Mouse (Mus musculus): ENCODE results near the gene Tcl1b4. TPM values are rescaled to one million over a fixed set of nuclear protein-coding genes. Genes with fewer than 3 reads are reported as not detected.
"Not testable (repeated sequence)": the region's sequence is repeated elsewhere in the genome, so short reads cannot be mapped to it uniquely, and the experiment has no call there.

The Tcl1b4 gene
- total RNA-seq (2021) = not detected

DNA sequence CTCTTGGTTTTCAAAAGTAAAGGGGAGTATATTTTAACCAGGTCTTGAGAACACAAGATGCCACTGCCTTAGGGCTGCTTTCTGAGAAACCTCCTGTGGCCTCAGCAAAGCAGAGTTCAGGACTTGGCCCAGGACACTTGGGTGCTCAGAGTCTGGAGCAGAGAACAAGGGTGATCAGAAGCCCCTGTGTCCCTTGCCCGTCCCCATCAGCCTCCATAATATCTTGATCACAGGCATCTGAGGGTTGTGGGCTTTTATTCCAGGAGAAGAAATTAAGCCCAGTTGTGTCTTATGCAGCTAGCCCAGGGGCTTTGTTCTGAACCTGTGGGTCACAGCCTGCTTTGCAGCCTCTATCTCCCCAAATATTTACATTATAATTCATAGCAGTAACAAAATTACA is at the start of gene Tcl1b4:
TSS of gene Tcl1b4 (plus strand) at position 301 of the 400 bp plus-strand sequence.
- not testable (repeated sequence) for DNase-seq

DNA sequence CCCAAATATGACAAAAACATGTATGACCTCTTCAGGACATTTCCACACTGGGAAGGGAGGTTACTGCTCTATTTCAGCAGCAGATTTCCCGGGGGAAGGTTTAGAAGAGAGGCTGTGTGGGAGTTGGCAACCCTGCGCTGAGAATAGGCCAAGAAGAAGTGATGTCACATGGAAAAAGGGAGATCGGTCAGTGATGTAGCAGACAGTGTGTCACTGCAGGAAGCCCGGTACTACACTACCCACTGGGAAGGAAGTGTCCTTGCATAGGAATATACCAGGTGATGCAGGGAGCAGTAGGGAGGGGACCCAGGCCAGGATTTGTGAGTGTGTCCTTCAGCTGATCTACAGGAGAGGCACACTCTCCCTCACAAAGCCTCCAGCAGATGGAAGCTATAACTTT is 46.5 kb upstream of the Tcl1b4 start:
- DNase-seq = peak in 1 of 2 experiments; percentile 1

- DNase-seq = no peak
These were observed 42.9 kb upstream of the Tcl1b4 start for GRCm38 (mm10) chr12:105158842-105159241.

- DNase-seq = no peak
These were observed 42.4 kb upstream of the Tcl1b4 start, which contains the start of gene Tcl1b1 for GRCm38 (mm10) chr12:105159390-105159789. TSS of gene Tcl1b1 (plus strand) at chr12:105159690.

GRCm38 (mm10) chr12:105166734-105167133 is 35.0 kb upstream of the Tcl1b4 start:
- no peak for DNase-seq

DNA sequence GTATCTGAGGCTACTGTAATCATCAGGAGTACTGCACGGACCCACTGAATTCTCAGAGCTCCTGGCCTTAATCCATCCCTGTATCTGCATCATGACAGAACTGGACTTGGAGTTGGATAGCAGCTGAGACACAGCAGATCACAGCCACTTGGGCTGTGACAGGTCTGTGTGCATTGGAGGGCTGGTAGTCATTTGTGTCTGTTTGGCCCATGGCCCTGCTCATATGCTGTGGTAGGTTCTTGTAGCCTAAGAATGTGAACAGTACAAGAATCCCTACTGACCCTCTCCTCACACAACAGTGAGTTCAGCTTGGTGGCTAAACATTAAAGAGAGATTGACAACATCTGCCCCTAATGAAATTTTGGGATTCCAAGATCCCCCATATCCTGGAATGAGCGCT is 28.4 kb upstream of the Tcl1b4 start:
- DNase-seq = no peak

GRCm38 (mm10) chr12:105174318-105174717 is 27.4 kb upstream of the Tcl1b4 start:
- DNase-seq = peak; percentile 29 to 43

DNA sequence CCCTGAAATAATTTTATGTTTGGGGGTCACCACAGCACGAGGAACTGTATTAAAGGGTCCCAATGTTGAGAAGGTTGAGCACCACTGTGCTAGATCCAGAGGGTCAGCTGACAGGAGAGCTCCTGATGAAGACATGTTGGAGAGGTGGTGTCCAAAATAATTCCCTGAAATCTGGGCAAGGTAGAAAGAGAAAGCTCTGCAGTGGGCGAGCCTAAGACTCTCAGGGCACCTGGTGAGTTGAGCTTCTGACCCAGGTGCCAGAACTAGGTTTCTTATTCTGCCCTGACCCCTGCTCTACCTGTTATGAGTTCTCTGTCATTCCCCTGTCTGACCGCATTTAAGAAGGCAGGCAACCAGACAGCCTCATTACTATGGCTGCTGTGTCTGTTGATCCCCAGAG is 25.7 kb upstream of the Tcl1b4 start, which contains the start of gene Tcl1b5:
TSS of gene Tcl1b5 (plus strand) at position 301 of the 400 bp plus-strand sequence.
- not testable (repeated sequence) for DNase-seq

DNA sequence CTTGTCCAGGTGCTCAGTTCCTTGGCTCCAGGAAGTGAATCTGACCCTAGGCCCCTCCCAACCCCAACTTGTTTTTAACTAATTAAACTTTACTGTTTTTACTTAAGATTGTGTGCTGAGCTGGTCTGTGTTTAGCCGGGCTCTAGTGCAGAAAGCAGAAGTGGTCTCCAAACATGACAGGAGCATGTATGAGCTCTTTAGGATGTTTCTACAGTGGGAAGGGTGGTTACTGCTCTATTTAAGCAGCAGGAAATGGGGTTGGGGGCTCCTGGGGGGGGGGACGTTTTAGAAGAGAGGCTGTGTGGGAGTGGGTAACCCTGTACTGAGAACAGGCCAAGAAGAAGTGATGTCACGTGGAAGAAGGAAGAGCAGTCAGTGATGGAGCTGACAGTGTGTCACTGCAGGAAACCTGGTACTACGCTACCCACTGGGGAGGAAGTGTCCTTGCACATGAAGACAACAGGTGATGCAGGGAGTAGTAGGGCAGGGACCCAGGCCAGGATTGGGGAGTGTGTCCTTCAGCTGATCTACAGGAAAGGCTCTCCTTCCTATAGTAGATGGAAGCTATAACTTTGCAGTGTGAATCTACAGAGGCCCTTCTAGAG is 20.6 kb upstream of the Tcl1b4 start:
- not testable (repeated sequence) for DNase-seq

- DNase-seq = not testable (repeated sequence)
These were observed 12.8 kb upstream of the Tcl1b4 start for GRCm38 (mm10) chr12:105188980-105189379.

- not testable (repeated sequence) for DNase-seq
These were observed 11.0 kb upstream of the Tcl1b4 start, which contains the start of gene Tcl1b3 for GRCm38 (mm10) chr12:105190743-105191142. TSS of gene Tcl1b3 (plus strand) at chr12:105191043.

DNA sequence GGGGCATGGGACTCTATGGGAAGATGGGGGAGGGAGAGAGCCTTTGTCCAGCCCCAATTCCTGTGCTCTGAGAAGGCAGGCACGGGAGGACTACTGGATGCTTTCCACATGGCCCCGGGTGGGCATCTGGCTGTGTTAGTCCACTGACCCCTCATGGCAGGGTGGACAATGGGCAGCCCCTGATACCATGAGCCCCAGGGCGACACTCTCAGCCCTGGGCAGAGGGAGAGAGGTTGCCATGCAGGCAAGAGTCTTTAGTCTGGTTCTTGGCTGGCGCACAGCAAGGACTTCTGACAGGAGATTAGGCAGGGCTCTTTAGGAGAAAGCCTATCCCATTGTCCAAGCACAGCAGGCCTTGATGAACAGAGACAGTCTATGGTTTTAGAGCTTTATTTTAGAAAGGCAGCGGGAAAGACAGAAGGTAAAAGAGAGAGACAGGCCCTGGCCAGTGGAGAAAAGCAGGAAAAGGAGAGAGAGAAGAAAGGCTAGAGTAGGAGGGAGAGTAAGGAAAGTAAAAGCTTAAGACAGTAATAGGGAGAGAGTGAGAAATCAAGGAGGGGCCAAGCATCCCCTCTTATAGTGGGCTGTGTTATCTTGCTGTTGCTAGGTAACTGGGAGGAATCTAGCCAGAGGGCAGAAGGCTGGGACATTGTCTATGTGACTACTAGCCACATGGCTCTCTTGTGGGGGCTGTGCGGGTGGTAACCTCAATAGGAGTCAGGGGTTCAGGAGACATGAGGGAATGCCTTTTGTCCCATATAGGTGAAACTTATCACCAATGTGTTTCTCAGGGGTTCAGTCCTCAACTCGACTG is 1.9 kb upstream of the Tcl1b4 start:
- DNase-seq = not testable (repeated sequence)

GRCm38 (mm10) chr12:105207071-105207470 is 5.3 kb downstream of the Tcl1b4 start:
- DNase-seq = no peak

GRCm38 (mm10) chr12:105208441-105208840 is 6.7 kb downstream of the Tcl1b4 start:
- DNase-seq = no peak

DNA sequence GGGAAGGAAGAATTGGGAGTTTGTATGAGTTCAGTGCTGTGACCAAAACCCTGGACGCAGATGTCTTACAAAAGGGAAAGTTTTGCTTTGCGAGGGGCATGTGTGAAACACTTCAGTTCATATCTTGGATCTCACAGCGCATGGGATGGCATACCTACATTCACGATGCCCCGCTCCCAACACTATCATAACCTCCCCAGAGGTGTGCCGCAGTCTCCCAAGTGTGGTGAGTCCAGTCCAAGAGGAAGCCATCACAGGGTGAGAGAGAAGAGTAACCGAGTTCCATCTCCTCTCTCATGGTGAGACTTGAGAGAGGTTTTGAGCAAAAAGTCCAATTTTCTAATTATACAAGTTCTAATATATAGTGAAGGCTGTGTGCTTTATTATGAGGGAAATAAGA is 7.5 kb downstream of the Tcl1b4 start:
- DNase-seq = no peak

DNA sequence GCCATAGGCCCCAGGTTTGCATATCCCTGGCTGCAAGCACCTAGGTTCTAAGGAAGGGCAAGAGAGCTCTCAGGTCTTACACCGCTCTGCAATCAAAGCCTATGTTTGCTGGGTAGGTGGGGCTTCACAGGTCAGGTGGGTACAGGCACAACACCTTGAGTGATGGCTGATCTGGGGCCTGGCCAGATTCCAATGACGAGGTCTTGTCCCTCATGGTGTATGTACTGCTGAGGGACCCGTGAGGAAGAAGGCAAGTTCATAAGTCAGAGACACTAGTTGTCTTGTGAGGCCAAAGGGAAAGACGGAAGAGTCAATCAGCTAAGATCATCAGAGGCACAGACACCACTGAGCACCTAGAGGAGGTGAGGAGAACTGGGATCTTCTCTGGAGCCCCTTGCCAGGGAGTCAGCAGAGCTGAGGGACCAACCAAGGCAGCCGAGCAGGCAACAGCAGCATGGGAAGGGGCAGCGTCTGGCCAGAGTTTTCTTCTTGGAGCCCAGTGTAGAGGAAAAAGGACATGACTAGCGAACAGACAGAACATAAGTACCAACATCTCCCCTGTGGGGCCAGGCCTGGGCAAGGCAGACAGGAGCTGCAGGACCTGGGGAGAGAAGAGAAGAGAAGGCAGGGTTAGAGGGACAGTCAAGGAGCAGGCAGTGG is 15.5 kb downstream of the Tcl1b4 start:
- DNase-seq = no peak

DNA sequence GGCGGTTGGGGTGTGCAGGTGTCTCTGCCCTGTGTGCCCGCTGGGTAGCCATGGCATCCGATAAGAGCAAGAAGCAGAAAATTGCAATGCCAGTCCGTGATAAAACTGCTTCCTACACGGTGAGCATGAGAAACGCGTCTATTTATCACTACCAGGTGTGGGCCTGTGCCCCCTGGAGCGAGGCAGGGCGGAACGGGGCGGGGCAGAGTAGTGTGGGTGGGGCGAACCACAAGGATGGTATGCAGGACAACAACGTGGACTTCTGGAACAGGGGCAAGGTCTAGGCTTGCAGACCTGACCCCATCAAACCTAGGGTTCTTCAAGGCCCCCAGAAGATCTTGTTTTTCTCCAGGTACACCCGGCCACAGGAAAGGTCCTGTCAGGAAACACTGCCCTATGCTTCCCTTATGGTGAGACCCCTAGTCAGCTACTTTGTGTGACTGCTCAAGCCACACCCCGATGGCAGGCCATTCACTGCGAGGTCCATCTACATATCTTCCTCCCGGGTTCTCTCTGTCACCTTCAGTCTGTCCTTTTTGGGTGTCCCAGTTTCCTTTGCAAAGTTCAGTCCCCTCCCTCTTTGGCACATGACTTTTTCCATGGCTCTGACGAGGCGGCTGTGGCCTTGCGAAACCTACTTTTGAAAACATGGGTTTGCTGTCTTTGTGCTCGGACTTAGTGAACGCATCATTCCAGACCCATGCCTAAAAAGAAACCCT is 21.0 kb downstream of the Tcl1b4 start, which contains the start of gene Tcl1:
TSS of gene Tcl1 (minus strand) at position 193 of the 719 bp plus-strand sequence.
- DNase-seq = no peak

DNA sequence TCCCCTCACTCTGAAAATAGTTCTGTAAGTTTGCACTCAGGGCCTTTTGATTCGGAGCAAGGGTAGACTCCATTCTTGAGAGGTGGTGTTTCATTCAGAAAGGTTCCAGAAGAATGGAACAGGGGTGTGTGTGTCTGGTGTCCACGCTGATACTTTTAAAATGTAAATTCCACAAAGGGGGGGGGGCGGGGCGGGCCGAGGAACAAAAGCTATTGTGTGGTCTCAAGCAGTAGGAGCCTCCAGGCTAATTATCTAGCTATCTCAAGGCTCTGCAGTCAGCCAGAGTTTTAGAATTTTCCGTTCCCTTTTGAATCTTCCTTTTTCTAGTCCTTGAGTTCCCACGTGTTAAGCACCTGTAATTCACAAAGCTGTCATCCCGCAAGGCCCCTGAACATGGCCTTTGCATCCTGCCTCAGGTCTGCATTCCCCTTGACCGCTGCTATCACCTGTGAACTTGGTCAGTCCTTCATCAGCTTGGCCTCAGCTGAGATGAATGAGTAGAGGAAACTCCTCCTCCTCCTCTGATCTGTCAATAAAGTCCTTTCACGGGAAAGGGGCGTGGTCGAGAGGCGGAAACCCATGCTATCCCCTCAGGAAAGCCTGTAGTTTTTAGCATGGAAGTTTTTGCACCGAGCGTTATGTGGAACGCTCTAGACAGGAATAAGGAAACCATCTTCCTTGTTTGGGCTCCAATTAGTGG is 23.0 kb downstream of the Tcl1b4 start:
- DNase-seq = no peak

DNA sequence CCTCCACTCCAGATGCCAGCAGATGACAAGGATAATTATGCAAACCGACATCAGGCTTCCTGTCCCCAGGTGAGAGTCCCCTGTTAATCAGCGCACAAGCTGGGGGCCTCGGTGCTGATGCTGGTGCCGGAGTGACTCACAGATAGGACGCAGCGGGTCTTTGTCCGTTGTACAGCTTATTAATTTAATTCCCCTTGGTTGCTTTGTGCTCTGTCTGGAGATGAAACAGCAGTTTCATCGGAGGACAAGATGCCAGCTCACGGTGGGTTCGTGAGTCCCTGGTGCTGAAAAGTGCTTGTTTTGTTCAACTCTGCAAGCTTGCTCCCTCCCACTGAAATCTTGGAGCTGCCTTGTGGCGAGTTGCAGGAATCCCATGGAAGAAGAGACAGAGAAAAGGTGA is 32.6 kb downstream of the Tcl1b4 start:
- DNase-seq = no peak

GRCm38 (mm10) chr12:105235091-105235490 is 33.3 kb downstream of the Tcl1b4 start:
- DNase-seq = no peak

DNA sequence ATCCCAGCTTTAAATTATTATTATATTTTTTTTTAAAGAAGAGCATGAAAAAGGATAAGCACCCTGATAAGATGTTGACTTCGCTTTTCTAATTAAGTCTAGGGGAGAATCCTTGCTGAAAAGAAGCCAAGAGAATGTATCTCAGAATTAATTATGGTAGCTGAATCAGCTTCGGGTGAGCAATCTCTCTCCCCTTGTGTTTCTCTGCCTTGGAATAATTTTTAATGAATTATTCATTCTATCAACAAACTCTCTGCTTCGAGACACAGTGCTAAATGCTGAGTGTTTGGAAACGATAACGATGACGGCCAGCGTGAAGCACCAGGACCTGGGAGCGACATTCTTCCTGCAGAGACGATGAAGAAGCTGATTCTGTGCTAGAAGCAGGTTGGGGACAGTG is 37.3 kb downstream of the Tcl1b4 start:
- no peak for DNase-seq

DNA sequence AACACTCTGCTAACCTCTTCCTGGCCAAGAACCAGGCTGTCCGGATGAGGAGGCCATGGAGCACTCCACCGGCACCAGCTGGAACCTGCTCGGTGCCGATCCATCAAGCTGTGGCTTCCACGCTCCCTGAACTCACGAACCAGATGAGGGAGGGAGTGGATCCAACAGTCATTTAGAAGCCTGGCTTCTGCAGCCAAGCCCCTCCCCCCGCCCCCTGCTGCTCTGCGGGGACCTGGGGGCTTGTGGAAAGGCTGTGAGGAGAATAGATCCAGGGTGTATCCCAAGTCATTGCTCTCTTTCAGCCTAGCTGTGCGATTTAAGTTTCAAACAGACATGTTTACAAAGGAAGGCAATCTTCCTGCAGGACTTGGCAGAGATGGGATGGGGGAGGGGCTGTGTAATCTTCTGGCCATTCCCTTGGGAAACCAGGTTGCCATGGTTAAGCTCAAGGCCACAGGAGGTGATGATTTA is 47.0 kb downstream of the Tcl1b4 start:
- no peak for DNase-seq

Measured in layer of hippocampus, postnatal 36 days (tissue).